Mouse (Mus musculus) MEL (cell line): ENCODE results near the gene Gpc1. TPM values are rescaled to one million over a fixed set of nuclear protein-coding genes. Genes with fewer than 3 reads are reported as not detected.

Experiments
- DNase-seq: peaks from one replicate; pipeline ENCODE4 v3.0.0; 2011; ENCODE audit warnings: low read depth, low spot score
- H3K27ac ChIP-seq: 2 replicates; pipeline ENCODE4 v1.5.1; 2012; ENCODE audit warnings: low read depth, mild to moderate bottlenecking, control low read depth, low read length, moderate library complexity; ENCODE audit not compliant: control insufficient read depth
- H3K27me3 ChIP-seq, 2 experiments: fragments of 150-350 bp in 1 of 2; sonication (generic) in 1 of 2; 2 replicates each; pipeline ENCODE4 v1.6.1; 2012; ENCODE audit warnings: low read length in 2 of 2, mild to moderate bottlenecking in 2 of 2, improper control_type of control experiment in 1 of 2, moderate library complexity in 1 of 2; ENCODE audit not compliant: insufficient read depth in 2 of 2, control insufficient read depth in 1 of 2
- H3K36me3 ChIP-seq, 2 experiments: 2 replicates each; pipeline ENCODE4 v1.6.1; 2012 to 2014; ENCODE audit warnings: low read length in 2 of 2, improper control_type of control experiment in 1 of 2, inconsistent platforms in 1 of 2, mild to moderate bottlenecking in 1 of 2; ENCODE audit not compliant: insufficient read depth in 2 of 2, control insufficient read depth in 1 of 2
- H3K4me1 ChIP-seq, 2 experiments: fragments of 150-350 bp in 1 of 2; sonication (generic) in 1 of 2; 2 replicates each; pipeline ENCODE4 v1.6.1; 2012; ENCODE audit warnings: low read length in 2 of 2, improper control_type of control experiment in 1 of 2, mild to moderate bottlenecking in 1 of 2; ENCODE audit not compliant: insufficient read depth in 2 of 2, control insufficient read depth in 1 of 2
- H3K4me3 ChIP-seq, 2 experiments: fragments of 150-350 bp in 1 of 2; sonication (generic) in 1 of 2; 2 replicates each; pipeline ENCODE4 v1.5.1; 2012; ENCODE audit warnings: low read depth in 2 of 2, low read length in 2 of 2, mild to moderate bottlenecking in 2 of 2, moderate library complexity in 2 of 2, control low read depth in 1 of 2, improper control_type of control experiment in 1 of 2; ENCODE audit not compliant: control insufficient read depth in 1 of 2, insufficient read depth in 1 of 2
- H3K79me2 ChIP-seq: 2 replicates; pipeline ENCODE4 v1.6.1; 2012; ENCODE audit warnings: mild to moderate bottlenecking, low read length, moderate library complexity; ENCODE audit not compliant: control insufficient read depth, poor library complexity, insufficient read depth
- H3K9ac ChIP-seq: 2 replicates; pipeline ENCODE4 v1.6.1; 2012; ENCODE audit warnings: low read depth, mild to moderate bottlenecking, control low read depth, low read length, moderate library complexity; ENCODE audit not compliant: control insufficient read depth, poor library complexity, severe bottlenecking
- H3K9me3 ChIP-seq: fragments of 150-350 bp; sonication (generic); replicated peaks from 2 replicates; pipeline ENCODE4 v1.6.1; 2012; ENCODE audit warnings: mild to moderate bottlenecking, low read length, improper control_type of control experiment, moderate library complexity; ENCODE audit not compliant: insufficient read depth
- ETS1 ChIP-seq: IDR thresholded peaks from 2 replicates; pipeline ENCODE4 v1.6.1; 2012; ENCODE audit warnings: low read depth, mild to moderate bottlenecking, inconsistent platforms, low read length, improper control_type of control experiment, moderate library complexity
- GABPA ChIP-seq: IDR thresholded peaks from 2 replicates; pipeline ENCODE4 v1.6.1; 2012; ENCODE audit warnings: low read depth, mild to moderate bottlenecking, inconsistent platforms, low read length, improper control_type of control experiment, moderate library complexity
- GATA1 ChIP-seq: IDR thresholded peaks from 2 replicates; pipeline ENCODE4 v1.6.1; 2011; ENCODE audit warnings: low read depth, low read length, improper control_type of control experiment
- MAX ChIP-seq: IDR thresholded peaks from 2 replicates; pipeline ENCODE4 v1.6.1; 2011; ENCODE audit warnings: low read length, improper control_type of control experiment
- MXI1 ChIP-seq: IDR thresholded peaks from 2 replicates; pipeline ENCODE4 v1.6.1; 2011; ENCODE audit warnings: mild to moderate bottlenecking, low read depth, low read length, improper control_type of control experiment
- NRF1 ChIP-seq: IDR thresholded peaks from 2 replicates; pipeline ENCODE4 v1.6.1; 2014; ENCODE audit warnings: low read depth, mild to moderate bottlenecking, inconsistent platforms, low read length, improper control_type of control experiment, moderate library complexity; ENCODE audit not compliant: poor library complexity, insufficient read depth, severe bottlenecking
- TBP ChIP-seq: IDR thresholded peaks from 2 replicates; pipeline ENCODE4 v1.8.0; 2011; ENCODE audit warnings: low read depth, low read length, improper control_type of control experiment
- UBTF ChIP-seq: IDR thresholded peaks from 2 replicates; pipeline ENCODE4 v1.6.1; 2012; ENCODE audit warnings: low read depth, mild to moderate bottlenecking, inconsistent platforms, low read length, improper control_type of control experiment, moderate library complexity, borderline replicate concordance; ENCODE audit not compliant: insufficient read depth
- polyA plus RNA-seq, 2 experiments: library from polyadenylated mRNA; stranded (reverse) in 1 of 2; unstranded in 1 of 2; fragments of >175 nt in 1 of 2; fragments of >200 nt in 1 of 2; gene quantifications; 2 replicates each; pipeline versions ENCODE4 v1.2.1 to v1.2.4; 2012; ENCODE audit warnings: low replicate concordance in 2 of 2, low read depth in 1 of 2; ENCODE audit not compliant: insufficient read length in 2 of 2, insufficient read depth in 1 of 2, missing spikeins in 1 of 2
- total RNA-seq: library from RNA; depleted of rRNA; stranded (reverse); fragments of 300-350 nt; gene quantifications from 2 replicates; pipeline ENCODE4 v1.2.3, GENCODE M21; 2012

The Gpc1 gene
- total and polyA plus RNA-seq, 3 experiments = 0.23 to 3.6 TPM; not detected in 1

DNA sequence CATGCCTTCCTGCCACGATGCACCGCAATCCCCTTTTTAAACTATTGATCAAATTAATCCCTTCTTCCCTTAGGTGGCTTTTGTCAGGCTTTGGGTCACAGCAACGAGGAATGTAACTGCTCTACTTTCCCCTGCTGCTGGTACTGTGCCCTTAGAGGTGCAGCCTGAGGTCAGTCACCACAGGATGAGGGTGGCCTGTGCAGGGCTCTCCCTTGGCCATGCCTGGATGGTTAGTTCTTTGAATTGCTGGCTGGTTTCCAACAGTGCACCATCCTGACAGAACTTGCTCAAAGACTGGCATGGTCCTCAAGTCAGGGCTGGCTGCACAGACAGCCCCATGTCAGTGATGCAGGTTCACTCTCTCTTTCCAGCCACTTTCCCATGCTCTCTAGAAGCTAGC, 42.6 kb downstream of the Gpc1 start:
- H3K9ac ChIP-seq = no peak overlapping the region
- no peaks in the 10 kb centered on the region for H3K79me2 ChIP-seq
- H3K4me3 ChIP-seq = no peak overlapping the region
- H3K36me3 ChIP-seq = no peaks in the 10 kb centered on the region
- H3K4me1 ChIP-seq = no peaks in the 10 kb centered on the region
- no peak for DNase-seq
- no peaks in the 10 kb centered on the region for H3K27me3 ChIP-seq
- H3K9me3 ChIP-seq = no peaks in the 10 kb centered on the region
- H3K27ac ChIP-seq = no peak overlapping the region
- TF ChIP-seq MXI1 (no peak), GABPA (no peak), ETS1 (no peak), NRF1 (no peak), GATA1 (no peak)

DNA sequence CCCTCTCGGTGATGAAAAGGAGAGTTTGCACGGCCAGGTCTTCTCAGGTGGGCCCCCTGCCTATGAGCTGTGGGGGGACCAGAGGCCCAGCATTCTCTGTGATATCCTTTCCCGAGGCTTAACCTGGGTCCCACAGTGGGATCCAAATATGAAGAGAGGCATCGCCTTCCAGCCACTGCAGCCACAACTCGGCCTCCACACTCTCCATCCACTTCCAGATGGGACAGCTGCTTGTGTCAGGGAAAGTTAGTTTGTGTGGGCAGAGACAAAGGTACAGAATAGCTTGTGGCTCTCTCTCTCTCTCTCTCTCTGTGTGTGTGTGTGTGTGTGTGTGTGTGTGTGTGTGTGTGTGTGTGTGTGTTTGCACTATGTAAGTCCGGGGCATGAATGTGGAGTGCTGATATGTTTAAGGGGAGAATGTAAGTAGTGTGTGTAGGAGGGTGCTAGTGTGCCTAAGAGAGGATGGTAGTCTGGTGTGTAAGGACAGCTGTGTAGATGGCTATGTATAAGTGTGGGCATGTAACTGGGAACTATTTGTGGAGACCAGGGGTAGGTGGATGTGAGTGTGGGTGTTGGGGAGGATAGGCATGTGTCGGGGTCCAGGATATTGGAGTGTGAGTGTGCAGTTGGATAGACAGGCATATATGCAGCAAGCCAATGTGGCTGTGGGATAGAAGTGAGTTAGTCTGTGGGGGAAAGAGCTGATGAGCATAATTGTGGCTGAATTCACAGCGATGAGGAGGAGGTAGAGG, 44.1 kb downstream of the Gpc1 start:
- Histone ChIP-seq H3K27me3 (no peaks in the 10 kb centered on the region), H3K27ac (no peak overlapping the region), H3K4me3 (no peak overlapping the region), H3K9me3 (no peaks in the 10 kb centered on the region), H3K4me1 (no peaks in the 10 kb centered on the region), H3K79me2 (no peaks in the 10 kb centered on the region), H3K36me3 (no peaks in the 10 kb centered on the region), H3K9ac (no peak overlapping the region)
- no peak for TF ChIP-seq MAX
- TF ChIP-seq UBTF = no peak
- DNase-seq = no peak

DNA sequence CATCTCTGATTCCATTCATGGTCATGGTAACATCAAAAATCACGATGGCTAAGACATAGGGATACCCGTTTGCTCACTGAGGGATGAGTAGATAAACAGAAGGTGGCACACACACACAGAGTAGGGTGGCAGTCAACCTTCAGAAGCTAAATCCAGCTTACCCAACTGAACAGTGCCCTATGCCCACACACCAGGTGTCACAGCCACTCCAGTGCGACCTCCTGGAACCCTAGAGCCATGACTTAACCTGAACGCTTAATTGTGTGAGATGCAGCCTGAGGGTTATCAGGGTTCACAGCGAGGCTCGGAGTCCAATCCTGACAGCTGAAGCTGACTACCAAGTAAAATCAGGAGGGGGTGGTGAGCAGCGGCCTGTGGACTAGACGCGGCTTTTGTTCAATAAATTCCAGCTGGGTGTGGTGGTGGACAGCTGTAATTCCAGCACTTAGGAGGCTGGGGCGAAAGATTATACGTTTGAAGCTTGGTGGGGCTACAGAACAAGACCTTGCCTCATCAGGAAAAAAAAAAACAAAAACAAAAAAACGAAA, 46.1 kb downstream of the Gpc1 start:
- Histone ChIP-seq H3K9ac (no peak overlapping the region), H3K27me3 (no peaks in the 10 kb centered on the region), H3K4me3 (no peak overlapping the region)

More for the DNA sequence above, 46.1 kb downstream of the Gpc1 start:
- H3K4me1 ChIP-seq = no peaks in the 10 kb centered on the region
- H3K27ac ChIP-seq = no peak overlapping the region
- H3K9me3 ChIP-seq = no peaks in the 10 kb centered on the region
- no peak for TF ChIP-seq TBP
- H3K36me3 ChIP-seq = no peaks in the 10 kb centered on the region
- no peaks in the 10 kb centered on the region for H3K79me2 ChIP-seq
- no peak for DNase-seq
